Mouse (Mus musculus) bone marrow, adult 2 months (tissue): ENCODE measurements around the gene Itsn1.

ENCODE experiments used
- CTCF ChIP-seq: fragments of 200-500 bp; IDR thresholded peaks from 2 replicates; pipeline ENCODE4 v1.5.1; 2011; ENCODE audit warnings: low read length, control low read depth; ENCODE audit not compliant: control insufficient read depth, insufficient read depth
- POLR2A ChIP-seq: fragments of 200-500 bp; IDR thresholded peaks from 2 replicates; pipeline ENCODE4 v1.6.1; 2011; ENCODE audit warnings: low read depth, mild to moderate bottlenecking, control low read depth, low read length, borderline replicate concordance; ENCODE audit not compliant: control insufficient read depth

DNA sequence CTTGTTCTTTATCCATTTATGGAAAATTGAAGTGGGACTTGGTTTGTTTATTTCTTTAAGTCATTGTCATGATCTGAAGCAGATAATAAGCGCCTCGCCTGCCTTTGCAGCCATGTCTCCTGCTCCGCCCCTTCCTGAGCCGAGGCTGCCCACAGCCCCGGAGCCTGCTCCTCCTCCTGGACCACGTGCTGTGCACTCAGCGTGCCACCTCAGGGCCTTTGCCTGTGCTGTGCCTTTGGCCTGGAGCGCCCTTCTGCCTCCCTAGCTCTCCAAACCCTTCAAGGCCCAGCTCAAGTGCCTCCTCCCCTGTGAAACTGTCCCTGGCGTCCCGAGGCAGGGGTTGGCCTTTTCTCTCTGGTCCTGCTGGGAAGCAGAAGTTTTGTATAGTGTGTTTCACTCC, 123.7 kb downstream of the Itsn1 start:
- no peak for TF ChIP-seq POLR2A
- TF ChIP-seq CTCF = no peak
